Mouse (Mus musculus) forebrain, embryonic 13.5 days (tissue): ENCODE measurements around the gene Olfr161. TPM values are rescaled to one million over a fixed set of nuclear protein-coding genes. Genes with fewer than 3 reads are reported as not detected.
"Not testable (repeated sequence)": the region's sequence is repeated elsewhere in the genome, so short reads cannot be mapped to it uniquely, and the experiment has no call there.

Source experiments
- ATAC-seq: fragments of 200-750 bp; cut with Nextera tagmentation; 2 replicates; pipeline ENCODE4 v1.8.0; 2017
- H3K27ac ChIP-seq: fragments of 300-500 bp; sonication (generic); 2 replicates; pipeline ENCODE4 v1.5.1; 2015; ENCODE audit warnings: inconsistent platforms, mild to moderate bottlenecking, moderate library complexity
- H3K27me3 ChIP-seq: fragments of 300-500 bp; sonication (generic); 2 replicates; pipeline ENCODE4 v1.6.1; 2015; ENCODE audit warnings: mild to moderate bottlenecking, inconsistent platforms
- H3K36me3 ChIP-seq: fragments of 300-500 bp; sonication (generic); 2 replicates; pipeline ENCODE4 v1.6.1; 2015; ENCODE audit warnings: mild to moderate bottlenecking, inconsistent platforms; ENCODE audit not compliant: poor library complexity, severe bottlenecking
- H3K4me1 ChIP-seq: fragments of 300-500 bp; sonication (generic); 2 replicates; pipeline ENCODE4 v1.6.1; 2015; ENCODE audit warnings: inconsistent platforms
- H3K4me2 ChIP-seq: fragments of 300-500 bp; sonication (generic); 2 replicates; pipeline ENCODE4 v1.6.1; 2015; ENCODE audit warnings: inconsistent platforms, mild to moderate bottlenecking, moderate library complexity
- H3K4me3 ChIP-seq: fragments of 300-500 bp; sonication (generic); 2 replicates; pipeline ENCODE4 v1.5.1; 2015; ENCODE audit warnings: mild to moderate bottlenecking, inconsistent platforms
- H3K9ac ChIP-seq: fragments of 300-500 bp; sonication (generic); 2 replicates; pipeline ENCODE4 v1.6.1; 2015; ENCODE audit warnings: mild to moderate bottlenecking, inconsistent platforms
- H3K9me3 ChIP-seq: fragments of 300-500 bp; sonication (generic); replicated peaks from 2 replicates; pipeline ENCODE4 v1.6.1; 2016; ENCODE audit warnings: inconsistent platforms
- WGBS: fragments of 180-500 bp; shearing (Covaris S2); methylation state at CpG from one replicate; pipeline ENCODE4 v1.1.7; 2015; 5-methylcytosine and 5-hydroxymethylcytosine counted together
- polyA plus RNA-seq: library from polyadenylated mRNA; unstranded; fragments of >200 nt; fragmentation: Nextera tagmentation; extraction: Ambion mirVana; gene quantifications from 2 replicates; pipeline ENCODE4 v1.2.1, GENCODE M21; 2015

The Olfr161 gene
- not detected in 2 replicates for polyA plus RNA-seq

GRCm38 (mm10) chr16:3590691-3591090, at the start of gene Olfr161:
Gene Olfr161 (plus strand): TSS chr16:3591042.
- WGBS = 81% methylated on average over 1 of the region's 1 CpGs
- peaks cover 15% of the 10 kb centered on the region for H3K9me3 ChIP-seq
- H3K4me3 ChIP-seq = no peak within 1 kb of the TSS

GRCm38 (mm10) chr16:3563553-3563952, 27.3 kb upstream of the Olfr161 start:
- Histone ChIP-seq H3K27ac (no peak overlapping the region), H3K9ac (no peak overlapping the region), H3K4me2 (no peak overlapping the region), H3K4me1 (no peaks in the 10 kb centered on the region), H3K27me3 (no peaks in the 10 kb centered on the region), H3K36me3 (no peaks in the 10 kb centered on the region), H3K4me3 (no peak overlapping the region), H3K9me3 (peaks cover 16% of the 10 kb centered on the region; the same call in 1 of the 2 replicates)
- no peak for ATAC-seq

More at GRCm38 (mm10) chr16:3590691-3591090, at the start of gene Olfr161:
- Histone ChIP-seq H3K27ac (no peak within 1 kb of the TSS), H3K4me2 (no peak within 1 kb of the TSS), H3K4me1 (no peaks in the 10 kb centered on the region), H3K36me3 (no peaks in the 10 kb centered on the region), H3K9ac (no peak within 1 kb of the TSS), H3K27me3 (no peaks in the 10 kb centered on the region)
- ATAC-seq = no peak

DNA sequence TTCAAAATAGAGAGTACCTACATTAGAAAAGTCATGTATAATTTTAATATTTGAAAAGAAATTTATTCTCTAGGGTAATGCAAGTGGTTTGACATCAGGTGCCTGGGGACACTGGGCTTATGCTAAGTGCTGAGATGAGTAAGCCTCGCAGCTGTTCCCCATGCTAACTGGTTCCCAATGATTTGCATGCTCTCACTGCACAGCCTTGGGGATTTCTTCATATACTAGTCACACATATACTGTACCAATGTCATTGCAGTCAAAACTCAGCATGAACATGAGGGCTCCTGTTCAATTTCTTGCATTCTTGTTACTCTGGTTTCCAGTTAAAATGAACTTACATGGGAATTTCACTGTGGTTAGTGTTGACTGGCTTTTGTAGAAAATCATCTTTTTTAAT, 13.2 kb upstream of the Olfr161 start:
- WGBS = 63% methylated on average over 1 of the region's 1 CpGs
- not testable (repeated sequence) for H3K36me3 ChIP-seq, H3K27me3 ChIP-seq, H3K4me3 ChIP-seq, ATAC-seq, H3K9ac ChIP-seq, H3K27ac ChIP-seq, H3K4me2 ChIP-seq, H3K4me1 ChIP-seq
- H3K9me3 ChIP-seq = peaks cover 12% of the 10 kb centered on the region

- not testable (repeated sequence) for H3K4me3 ChIP-seq, ATAC-seq, H3K27me3 ChIP-seq, H3K27ac ChIP-seq, H3K9ac ChIP-seq, H3K4me2 ChIP-seq, H3K4me1 ChIP-seq, H3K36me3 ChIP-seq
- peaks cover 15% of the 10 kb centered on the region for H3K9me3 ChIP-seq
- 80% methylated on average over 1 of the region's 1 CpGs for WGBS
Measured at GRCm38 (mm10) chr16:3578227-3578848, 12.5 kb upstream of the Olfr161 start.

DNA sequence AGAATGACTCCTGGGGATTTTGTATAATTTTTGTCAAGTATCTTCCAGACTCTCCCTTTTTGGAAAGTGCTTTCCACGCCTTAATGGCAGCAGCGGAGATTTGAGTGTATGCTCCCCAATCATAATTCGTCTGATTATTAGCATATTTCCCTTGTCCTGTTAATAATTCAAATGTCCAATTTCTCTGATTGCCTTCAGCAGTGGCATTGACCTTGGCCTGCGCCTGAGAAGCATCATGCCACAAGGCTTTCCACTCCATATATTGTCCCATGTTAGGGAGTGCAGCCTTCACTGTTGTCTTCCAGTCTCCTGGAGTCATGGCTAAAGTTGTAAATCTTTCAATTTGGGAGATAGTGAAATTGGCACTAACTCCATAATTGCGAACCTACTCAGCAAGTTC, 40.5 kb downstream of the Olfr161 start:
- H3K36me3 ChIP-seq = peaks cover 17% of the 10 kb centered on the region
- WGBS = 91% methylated on average over 5 of the region's 5 CpGs
- H3K4me1 ChIP-seq, H3K9ac ChIP-seq, H3K27ac ChIP-seq, ATAC-seq, H3K27me3 ChIP-seq, H3K4me3 ChIP-seq: not testable (repeated sequence)
- H3K9me3 ChIP-seq = peaks cover 14% of the 10 kb centered on the region
- peak overlapping the region; percentile 59; the same call in 1 of the 2 replicates for H3K4me2 ChIP-seq

GRCm38 (mm10) chr16:3632572-3633361, 41.9 kb downstream of the Olfr161 start:
- not testable (repeated sequence) for H3K9me3 ChIP-seq, H3K4me1 ChIP-seq, H3K27me3 ChIP-seq, H3K36me3 ChIP-seq
- ATAC-seq = peak; percentile 95
- Histone ChIP-seq H3K4me2 (peak overlapping the region; percentile 59), H3K4me3 (peak overlapping the region; percentile 43), H3K27ac (peak overlapping the region; percentile 69; the same call in 1 of the 2 replicates), H3K9ac (peak overlapping the region; percentile 69)
- WGBS = 16% methylated on average over 27 of the region's 27 CpGs

Other genes with a start within 250 kb of the Olfr161 start
- not detected in 2 replicates for gene Mefv, start 127.1 kb downstream of the Olfr161 start, polyA plus RNA-seq
- gene Zfp263, start 153.1 kb downstream of the Olfr161 start, polyA plus RNA-seq = 57.0 and 59.2 TPM in 2 replicates
- gene Olfr15, start 239.8 kb downstream of the Olfr161 start, polyA plus RNA-seq = not detected in 2 replicates